Mouse (Mus musculus): Measurements from ENCODE around the gene Gys2. TPM values are rescaled to one million over a fixed set of nuclear protein-coding genes. Genes with fewer than 3 reads are reported as not detected.

Gene Gys2
- total RNA-seq, 2 experiments from 2014 or later: not detected

- no peak for ATAC-seq (replicated peaks; ENCODE audit: low FRiP score, low TSS enrichment, poor library complexity, severe bottlenecking)
Measured at GRCm38 (mm10) chr6:142384521-142384920, 88.4 kb downstream of the Gys2 start.

- no peak for ATAC-seq (replicated peaks; ENCODE audit: low FRiP score, low TSS enrichment, poor library complexity, severe bottlenecking)
Measured at GRCm38 (mm10) chr6:142381615-142382014, 91.3 kb downstream of the Gys2 start.

- ATAC-seq (replicated peaks; ENCODE audit: low FRiP score, low TSS enrichment, poor library complexity, severe bottlenecking): no peak
Measured at GRCm38 (mm10) chr6:142379961-142380360, 92.9 kb downstream of the Gys2 start.

GRCm38 (mm10) chr6:142378576-142379330, 94.2 kb downstream of the Gys2 start:
- no peak for ATAC-seq (replicated peaks; ENCODE audit: low FRiP score, low TSS enrichment, poor library complexity, severe bottlenecking)

- ATAC-seq (replicated peaks; ENCODE audit: low FRiP score, low TSS enrichment, poor library complexity, severe bottlenecking): no peak
Measured at GRCm38 (mm10) chr6:142377081-142377480, 95.8 kb downstream of the Gys2 start.

Other genes with a start within 250 kb of the Gys2 start
- gene Iapp, start 174.7 kb downstream of the Gys2 start, total RNA-seq (2014; fragmentation: Nextera tagmentation): not detected in 2 replicates
- gene Iapp, start 174.7 kb downstream of the Gys2 start, total RNA-seq (2017): not detected in 2 replicates
- gene Slco1a5, start 150.1 kb downstream of the Gys2 start, total RNA-seq (2014; fragmentation: Nextera tagmentation): not detected in 2 replicates
- gene Slco1a5, start 150.1 kb downstream of the Gys2 start, total RNA-seq (2017): 0.19 TPM in 1 of 2 replicates, not detected in the other
- gene Pyroxd1, start 127.5 kb downstream of the Gys2 start, total RNA-seq (2014; fragmentation: Nextera tagmentation): 6.4 and 10.9 TPM in 2 replicates
- 15.2 and 21.4 TPM in 2 replicates for gene Pyroxd1, start 127.5 kb downstream of the Gys2 start, total RNA-seq (2017)
- gene Recql, start 86.0 kb downstream of the Gys2 start, total RNA-seq (2014; fragmentation: Nextera tagmentation): 51.2 and 71.0 TPM in 2 replicates
- 48.8 and 59.4 TPM in 2 replicates for gene Recql, start 86.0 kb downstream of the Gys2 start, total RNA-seq (2017)
- gene Golt1b, start 85.9 kb downstream of the Gys2 start, total RNA-seq (2014; fragmentation: Nextera tagmentation): 31.0 and 36.3 TPM in 2 replicates
- 37.5 and 46.9 TPM in 2 replicates for gene Golt1b, start 85.9 kb downstream of the Gys2 start, total RNA-seq (2017)
- gene Spx, start 59.7 kb downstream of the Gys2 start, total RNA-seq (2014; fragmentation: Nextera tagmentation): 0.61 and 0.94 TPM in 2 replicates
- gene Spx, start 59.7 kb downstream of the Gys2 start, total RNA-seq (2017): 1.1 TPM in 1 of 2 replicates, not detected in the other
- 6.7 and 20.9 TPM in 2 replicates for gene Ldhb, start 34.8 kb upstream of the Gys2 start, total RNA-seq (2014; fragmentation: Nextera tagmentation)
- gene Ldhb, start 34.8 kb upstream of the Gys2 start, total RNA-seq (2017): 1.1 and 2.1 TPM in 2 replicates
- not detected in 2 replicates for gene Kcnj8, start 98.5 kb upstream of the Gys2 start, total RNA-seq (2014; fragmentation: Nextera tagmentation)
- 1.1 TPM in 1 of 2 replicates, not detected in the other for gene Kcnj8, start 98.5 kb upstream of the Gys2 start, total RNA-seq (2017)
- not detected in 2 replicates for gene Abcc9, start 229.2 kb upstream of the Gys2 start, total RNA-seq (2014; fragmentation: Nextera tagmentation)
- gene Abcc9, start 229.2 kb upstream of the Gys2 start, total RNA-seq (2017): not detected in 2 replicates